18 mouse cellular contexts compared by ENCODE assay signal in the genomic region with DNA sequence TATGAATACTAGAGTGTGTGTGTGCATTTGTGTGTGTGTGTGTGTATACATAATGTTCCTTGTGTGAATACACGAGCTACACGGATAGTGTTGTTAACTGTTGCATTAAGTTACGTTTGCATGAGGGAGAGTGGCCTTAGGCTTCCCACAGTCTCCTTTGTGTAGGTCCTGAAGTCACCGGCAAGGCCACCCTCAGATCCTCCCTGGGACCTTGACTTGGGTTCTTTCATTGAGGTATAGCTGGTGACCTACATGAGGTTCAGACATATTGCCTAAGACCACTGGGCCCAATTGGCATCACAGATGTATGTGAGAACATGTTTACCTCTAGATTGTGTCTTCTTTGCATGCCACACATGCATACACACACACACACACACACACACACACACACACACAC. TPM values are rescaled to one million over a fixed set of nuclear protein-coding genes. Genes with fewer than 3 reads are reported as not detected.
DNase-seq lines count a peak whose midpoint lies in the region; ATAC-seq and TF ChIP-seq lines count a peak whose summit lies in the region.
"Had no signal": no experiment of that assay in that cellular context is flagged by ENCODE, and none has a peak within 500 bp of the region (broad histone marks: within the 10 kb centered on the region; RNA-seq: fewer than 3 reads in every experiment).

No protein-coding gene starts in this region.

- no peaks in the 10 kb centered on the region for H3K27me3 ChIP-seq in MEL (ENCODE audit: control insufficient read depth in 1 of 2, insufficient read depth in 2 of 2, low read length in 2 of 2)
- H3K27me3 ChIP-seq: forebrain, embryonic 13.5 days; hindbrain, embryonic 12.5 days; limb, embryonic 15.5 days had no signal

- H3K4me3 ChIP-seq in lung, adult 2 months (replicated peaks; ENCODE audit: extremely low read depth, low read depth, low read length), result peak overlapping the region; percentile 21
- H3K4me3 ChIP-seq in MEL (ENCODE audit: control insufficient read depth in 1 of 2, insufficient read depth in 1 of 2, low read depth in 2 of 2, low read length in 2 of 2), result peak overlapping the region; percentile 77 to 87
- H3K4me3 ChIP-seq: erythroblast, embryonic 14.5 days; forebrain, embryonic 13.5 days; hindbrain, embryonic 12.5 days; layer of hippocampus, adult 2 months; limb, embryonic 15.5 days had no signal

- H3K9ac ChIP-seq in MEL (ENCODE audit: control insufficient read depth, low read depth, low read length, poor library complexity, severe bottlenecking), result peak overlapping the region; percentile 81
- H3K9ac ChIP-seq: forebrain, embryonic 13.5 days; hindbrain, embryonic 12.5 days; limb, embryonic 15.5 days; lung, embryonic 14.5 days had no signal

- TF ChIP-seq EP300 in MEL (IDR thresholded peaks at IDR 0.05; ENCODE audit: low read depth in 1 of 2, low read length in 2 of 2), result no peak

- no peak for TF ChIP-seq RAD21 in MEL (IDR thresholded peaks at IDR 0.05; ENCODE audit: low read depth, low read length)

- H3K36me3 ChIP-seq in MEL (ENCODE audit: control insufficient read depth in 1 of 2, insufficient read depth in 2 of 2, low read length in 2 of 2), result peaks cover 9 to 50% of the 10 kb centered on the region in 2 experiments
- H3K36me3 ChIP-seq: hindbrain, embryonic 12.5 days; limb, embryonic 15.5 days had no signal

- no peak for DNase-seq in lung, adult 2 months
- no peak for DNase-seq in lung, postnatal 36 days
- peak; percentile 35 for DNase-seq in CD4-positive helper T cell, adult 2 months (ENCODE audit: low read depth, low spot score)
- DNase-seq in MEL (ENCODE audit: low read depth, low spot score), result peak; percentile 62
- DNase-seq in naive thymus-derived CD4-positive, alpha-beta T cell, adult 2 months (ENCODE audit: low read depth), result peak; percentile 47
- DNase-seq in urinary bladder, postnatal 10 days (ENCODE audit: low spot score), result no peak
- DNase-seq: cerebellum, adult 8-10 months; gastrocnemius, postnatal 14 days; kidney, adult 2 months; kidney, postnatal 10 days; lung, embryonic 14.5 days; midbrain, embryonic 14.5 days had no signal

- H3K9me3 ChIP-seq in MEL (replicated peaks; ENCODE audit: insufficient read depth, low read length), result no peaks in the 10 kb centered on the region
- H3K9me3 ChIP-seq: forebrain, embryonic 13.5 days; hindbrain, embryonic 12.5 days; limb, embryonic 15.5 days had no signal

- no peak for TF ChIP-seq CTCF in lung, adult 2 months (IDR thresholded peaks at IDR 0.05; ENCODE audit: insufficient read depth, low read length)
- TF ChIP-seq CTCF in MEL (IDR thresholded peaks at IDR 0.05 in 2 of 3, conservative IDR thresholded peaks at IDR 0.05 in 1 of 3; ENCODE audit: control insufficient read depth in 1 of 3, insufficient read depth in 1 of 3, low read depth in 2 of 3, low read length in 3 of 3, poor library complexity in 1 of 3, severe bottlenecking in 1 of 3), result no peak

- H3K79me2 ChIP-seq in MEL (ENCODE audit: control insufficient read depth, insufficient read depth, low read length, poor library complexity), result peaks cover 28% of the 10 kb centered on the region

- peak overlapping the region; percentile 82 for H3K27ac ChIP-seq in MEL (ENCODE audit: control insufficient read depth, low read depth, low read length)
- H3K27ac ChIP-seq: forebrain, embryonic 13.5 days; hindbrain, embryonic 12.5 days; layer of hippocampus, adult 2 months; limb, embryonic 15.5 days had no signal

- TF ChIP-seq POLR2A in lung, adult 2 months (IDR thresholded peaks at IDR 0.05; ENCODE audit: borderline replicate concordance, extremely low read depth, low read depth, low read length), result no peak
- no peak for TF ChIP-seq POLR2A in MEL (IDR thresholded peaks at IDR 0.05; ENCODE audit: control insufficient read depth in 1 of 2, insufficient read depth in 1 of 2, low read depth in 1 of 2, low read length in 2 of 2, poor library complexity in 1 of 2)

- WGBS in lung, adult 2 months, result 86% methylated on average over 4 of the region's 4 CpGs

- no peak for ATAC-seq in erythroblast, adult 5-6 weeks (replicated peaks; ENCODE audit: low FRiP score, poor library complexity, severe bottlenecking)
- ATAC-seq: forebrain, embryonic 13.5 days had no signal

- H3K4me1 ChIP-seq in lung, adult 2 months (ENCODE audit: control insufficient read depth, insufficient read depth, low read length), result peaks cover 3% of the 10 kb centered on the region
- peaks cover 47 to 51% of the 10 kb centered on the region in 2 experiments for H3K4me1 ChIP-seq in MEL (ENCODE audit: control insufficient read depth in 1 of 2, insufficient read depth in 2 of 2, low read length in 2 of 2)
- H3K4me1 ChIP-seq: forebrain, embryonic 13.5 days; hindbrain, embryonic 12.5 days had no signal

TF ChIP-seq in MEL, 35 proteins besides CTCF, POLR2A, EP300 and RAD21:
- TF ChIP-seq NELFE (IDR thresholded peaks at IDR 0.05; ENCODE audit: low read depth, low read length), result no peak
- TF ChIP-seq ZNF384 (IDR thresholded peaks at IDR 0.05; ENCODE audit: low read depth, low read length), result no peak
- no peak for TF ChIP-seq ETS1 (IDR thresholded peaks at IDR 0.05; ENCODE audit: low read depth, low read length)
- TF ChIP-seq UBTF (IDR thresholded peaks at IDR 0.05; ENCODE audit: borderline replicate concordance, insufficient read depth, low read depth, low read length), result no peak
- no peak for TF ChIP-seq MAZ (IDR thresholded peaks at IDR 0.05; ENCODE audit: low read depth, low read length)
- TF ChIP-seq BHLHE40 (IDR thresholded peaks at IDR 0.05; ENCODE audit: borderline replicate concordance, low read depth, low read length), result no peak
- no peak for TF ChIP-seq ELF1 (IDR thresholded peaks at IDR 0.05; ENCODE audit: low read depth, low read length)
- TF ChIP-seq SMC3 (IDR thresholded peaks at IDR 0.05; ENCODE audit: low read depth, low read length), result no peak
- no peak for TF ChIP-seq MYB (IDR thresholded peaks at IDR 0.05; ENCODE audit: low read depth, low read length)
- TF ChIP-seq ZC3H11A (IDR thresholded peaks at IDR 0.05; ENCODE audit: low read depth, low read length), result no peak
- TF ChIP-seq POLR2AphosphoS2 (IDR thresholded peaks at IDR 0.05; ENCODE audit: low read length), result no peak
- TF ChIP-seq MYC (IDR thresholded peaks at IDR 0.05; ENCODE audit: low read depth, low read length), result no peak
- TF ChIP-seq E2F4 (IDR thresholded peaks at IDR 0.05; ENCODE audit: borderline replicate concordance, low read depth, low read length), result no peak
- no peak for TF ChIP-seq USF1 (IDR thresholded peaks at IDR 0.05; ENCODE audit: low read depth, low read length)

RNA-seq across cellular contexts. Expression of a gene that starts 0.5 kb away (rescaled TPM):
- 16.9 and 19.3 TPM in 2 replicates for polyA plus RNA-seq in lung, adult 2 months (2012; rRNA removed)
- 25.4 TPM in 2 replicates for total RNA-seq in MEL (2012; rRNA removed)
- polyA plus RNA-seq in MEL (2012; ENCODE audit: insufficient read depth in 1 of 2, insufficient read length in 2 of 2, low read depth in 1 of 2, low replicate concordance in 2 of 2, missing spikeins in 1 of 2), result 10 to 100 TPM; 18.5 to 41.1 TPM
- total RNA-seq in erythroblast, adult 5-6 weeks (2015; ENCODE audit: low replicate concordance), result 5.2 and 15.0 TPM in 2 replicates
- 0.98 and 2.0 TPM in 2 replicates for total RNA-seq in erythroblast, adult 5-6 weeks (2017; ENCODE audit: low replicate concordance)

Comparison
In these comparisons a context has a peak if more than half of its experiments do, and no peak if none do; other contexts are left out.
1. DNase-seq: peak in CD4-positive helper T cell, adult 2 months (single experiment), MEL (single experiment) and naive thymus-derived CD4-positive, alpha-beta T cell, adult 2 months (single experiment); none in lung, adult 2 months (single experiment), lung, postnatal 36 days (single experiment) and urinary bladder, postnatal 10 days (single experiment).